Mouse (Mus musculus) forebrain, postnatal 0 days (tissue): ENCODE measurements around the gene Tcea2. TPM values are rescaled to one million over a fixed set of nuclear protein-coding genes. Genes with fewer than 3 reads are reported as not detected.
A peak's percentile ranks its signal among the peaks of the same experiment; 100 is the strongest.

ENCODE experiments used
- ATAC-seq: fragments of 200-750 bp; cut with Nextera tagmentation; 2 replicates; pipeline ENCODE4 v1.8.0; 2017; ENCODE audit warnings: mild to moderate bottlenecking, moderate library complexity
- DNase-seq: peaks from one replicate; pipeline ENCODE4 v3.0.0-alpha.2; 2015
- H3K27ac ChIP-seq: fragments of 300-500 bp; sonication (generic); 2 replicates; pipeline ENCODE4 v1.5.1; 2014; ENCODE audit warnings: low read depth, mild to moderate bottlenecking, antibody characterized with exemption, low read length, moderate library complexity, mixed read lengths
- H3K27me3 ChIP-seq: fragments of 300-500 bp; sonication (generic); 2 replicates; pipeline ENCODE4 v1.6.1; 2014; ENCODE audit warnings: mild to moderate bottlenecking, low read length, mixed read lengths; ENCODE audit not compliant: insufficient read depth
- H3K36me3 ChIP-seq: fragments of 300-500 bp; sonication (generic); 2 replicates; pipeline ENCODE4 v1.6.1; 2014; ENCODE audit warnings: mild to moderate bottlenecking, moderate library complexity; ENCODE audit not compliant: insufficient read depth
- H3K4me1 ChIP-seq: fragments of 300-500 bp; sonication (generic); 2 replicates; pipeline ENCODE4 v1.6.1; 2014; ENCODE audit warnings: antibody characterized with exemption; ENCODE audit not compliant: insufficient read depth
- H3K4me2 ChIP-seq: fragments of 300-500 bp; sonication (generic); 2 replicates; pipeline ENCODE4 v1.6.1; 2014; ENCODE audit warnings: low read depth, mild to moderate bottlenecking, moderate library complexity
- H3K4me3 ChIP-seq: fragments of 300-500 bp; sonication (generic); 2 replicates; pipeline ENCODE4 v1.5.1; 2014; ENCODE audit warnings: low read depth, low read length, mixed read lengths
- H3K9ac ChIP-seq: fragments of 300-500 bp; sonication (generic); 2 replicates; pipeline ENCODE4 v1.6.1; 2014; ENCODE audit warnings: mild to moderate bottlenecking
- H3K9me3 ChIP-seq: fragments of 300-500 bp; sonication (generic); 2 replicates; pipeline ENCODE4 v1.6.1; 2016; ENCODE audit warnings: low read length
- CTCF ChIP-seq: sonication (generic); IDR thresholded peaks from 2 replicates; pipeline ENCODE4 v1.5.1; 2016; ENCODE audit warnings: antibody characterized with exemption, control low read depth, low read depth
- WGBS: fragments of 180-500 bp; shearing (Covaris S2); extraction: QIAGEN DNeasy Blood & Tissue Kit; methylation state at CpG from one replicate; pipeline ENCODE4 v1.1.7; 2014; 5-methylcytosine and 5-hydroxymethylcytosine counted together
- polyA plus RNA-seq: library from polyadenylated mRNA; unstranded; fragments of >200 nt; fragmentation: Nextera tagmentation; extraction: Ambion mirVana; gene quantifications from 2 replicates; pipeline ENCODE4 v1.2.1, GENCODE M21; 2015
- total RNA-seq: library from RNA; depleted of rRNA; stranded (reverse); fragments of >200 nt; gene quantifications from 2 replicates; pipeline ENCODE4 v1.2.3, GENCODE M21; 2014; rRNA removed

Gene Tcea2
- total RNA-seq (51.1 and 55.6 TPM in 2 replicates), polyA plus RNA-seq (53.8 and 57.5 TPM in 2 replicates)

DNA sequence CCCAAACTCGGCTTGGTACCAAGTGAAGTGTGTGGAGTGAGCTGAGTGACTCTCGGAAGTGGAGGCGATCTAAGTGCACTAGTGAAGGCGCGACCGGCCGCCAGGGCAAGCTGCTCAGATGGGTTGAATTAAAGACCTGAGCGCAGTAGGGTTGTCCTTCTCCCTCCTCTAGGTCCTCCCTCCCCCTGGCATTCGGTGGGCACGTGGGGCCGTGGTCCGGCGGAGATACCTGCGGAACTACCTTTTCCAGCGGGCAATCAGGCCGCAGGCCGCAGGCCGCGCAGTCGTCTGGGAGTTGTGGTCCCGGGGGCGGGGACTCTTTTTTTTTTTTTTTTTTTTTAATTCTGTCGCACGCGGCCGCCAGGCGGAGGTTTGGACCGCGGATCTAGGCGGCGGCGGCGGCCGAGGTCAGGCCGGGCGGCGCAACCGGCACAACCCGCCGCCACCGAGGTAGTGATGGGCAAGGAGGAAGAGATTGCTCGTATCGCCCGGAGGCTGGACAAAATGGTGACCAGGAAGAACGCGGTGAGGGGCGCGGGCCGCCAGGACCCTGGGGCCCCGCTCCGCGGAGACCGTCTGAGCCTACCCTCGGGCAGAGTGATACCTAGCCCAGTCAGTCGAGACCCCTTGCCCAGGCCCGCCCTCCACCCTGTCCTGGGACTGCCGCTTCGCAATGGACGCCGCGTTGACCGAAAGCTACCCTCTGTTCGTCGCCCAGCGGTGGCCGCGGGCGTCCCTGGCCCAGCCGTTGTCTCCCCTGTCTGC lies at the start of gene Tcea2:
TSS of gene Tcea2 (plus strand) at position 360 of the 765 bp plus-strand sequence.
- ATAC-seq: peak; percentile 44
- H3K9ac ChIP-seq: peak within 1 kb of the TSS; percentile 88
- H3K4me3 ChIP-seq: peak within 1 kb of the TSS; percentile 72
- peak within 1 kb of the TSS; percentile 97 for H3K4me2 ChIP-seq
- H3K4me1 ChIP-seq: peaks cover 21% of the 10 kb centered on the region
- H3K9me3 ChIP-seq: no peaks in the 10 kb centered on the region
- peak; percentile 84 for DNase-seq
- H3K27me3 ChIP-seq: no peaks in the 10 kb centered on the region
- WGBS: under 1% methylated on average over 59 of the region's 69 CpGs
- peak within 1 kb of the TSS; percentile 67 for H3K27ac ChIP-seq
- peaks cover 10% of the 10 kb centered on the region; the same call in 1 of the 2 replicates for H3K36me3 ChIP-seq
- peak; percentile 42 for TF ChIP-seq CTCF

- H3K9ac ChIP-seq: no peak overlapping the region
- no peaks in the 10 kb centered on the region for H3K27me3 ChIP-seq
- TF ChIP-seq CTCF: no peak
- H3K9me3 ChIP-seq: no peaks in the 10 kb centered on the region
- DNase-seq (no peak), ATAC-seq (no peak)
- WGBS: 88% methylated on average over 6 of the region's 6 CpGs
- no peak overlapping the region for H3K4me2 ChIP-seq
- H3K36me3 ChIP-seq: peaks cover 58% of the 10 kb centered on the region
- no peak overlapping the region for H3K27ac ChIP-seq
- H3K4me1 ChIP-seq: no peaks in the 10 kb centered on the region
- no peak overlapping the region for H3K4me3 ChIP-seq
These were observed 47.5 kb upstream of the Tcea2 start for GRCm38 (mm10) chr2:181632624-181633023.

DNA sequence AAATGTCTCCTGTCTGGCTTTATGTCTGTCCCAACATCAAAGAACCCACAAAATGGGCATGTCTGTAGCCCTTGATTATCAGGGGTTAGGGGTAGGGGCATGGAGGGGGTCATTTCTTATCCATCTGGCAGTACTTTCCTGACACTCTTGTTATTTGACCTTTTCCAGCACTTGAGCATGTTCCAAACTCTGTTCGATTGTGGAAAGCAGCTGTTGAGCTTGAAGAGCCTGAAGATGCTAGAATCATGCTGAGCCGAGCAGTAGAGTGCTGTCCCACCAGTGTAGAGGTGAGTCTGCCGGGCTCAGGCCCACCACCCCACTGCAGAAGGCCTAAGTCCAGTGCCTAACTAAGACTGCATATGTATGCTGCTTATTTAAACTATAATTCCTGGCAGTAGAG lies 44.2 kb upstream of the Tcea2 start:
- no peaks in the 10 kb centered on the region for H3K4me1 ChIP-seq
- no peak overlapping the region for H3K27ac ChIP-seq
- ATAC-seq: no peak
- no peaks in the 10 kb centered on the region for H3K9me3 ChIP-seq
- H3K4me2 ChIP-seq: no peak overlapping the region
- 96% methylated on average over 3 of the region's 3 CpGs for WGBS
- no peak for DNase-seq
- no peak overlapping the region for H3K9ac ChIP-seq
- peaks cover 71% of the 10 kb centered on the region for H3K36me3 ChIP-seq
- no peaks in the 10 kb centered on the region for H3K27me3 ChIP-seq
- no peak for TF ChIP-seq CTCF
- no peak overlapping the region for H3K4me3 ChIP-seq

DNA sequence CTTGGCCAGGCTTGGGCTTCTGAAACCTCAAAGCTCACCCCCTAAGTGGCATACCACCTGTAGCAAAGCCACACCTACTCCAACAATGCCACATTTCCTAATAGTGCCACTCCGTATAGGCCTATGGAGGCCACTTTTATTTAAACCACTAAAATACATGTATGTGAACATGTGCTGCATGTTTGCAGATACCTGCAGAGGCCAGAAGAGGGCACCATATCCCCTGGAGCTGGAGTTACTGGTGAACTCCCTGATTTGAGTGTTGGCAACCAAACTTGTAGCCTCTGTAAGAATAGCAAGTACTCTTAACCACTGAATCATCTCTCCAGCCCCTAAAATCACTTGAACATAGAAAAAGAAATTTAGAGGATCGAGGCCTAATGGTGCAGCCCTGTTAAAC lies 35.7 kb upstream of the Tcea2 start:
- H3K4me1 ChIP-seq: no peaks in the 10 kb centered on the region
- 91% methylated on average over 2 of the region's 2 CpGs for WGBS
- DNase-seq (peak; percentile 49), ATAC-seq (peak; percentile 23; the same call in 1 of the 2 replicates)
- H3K27me3 ChIP-seq: no peaks in the 10 kb centered on the region
- peak; percentile 73 for TF ChIP-seq CTCF
- H3K36me3 ChIP-seq: peaks cover 82% of the 10 kb centered on the region
- no peak overlapping the region for H3K9ac ChIP-seq
- H3K9me3 ChIP-seq: no peaks in the 10 kb centered on the region
- no peak overlapping the region for H3K4me3 ChIP-seq
- H3K4me2 ChIP-seq: no peak overlapping the region
- H3K27ac ChIP-seq: no peak overlapping the region

DNA sequence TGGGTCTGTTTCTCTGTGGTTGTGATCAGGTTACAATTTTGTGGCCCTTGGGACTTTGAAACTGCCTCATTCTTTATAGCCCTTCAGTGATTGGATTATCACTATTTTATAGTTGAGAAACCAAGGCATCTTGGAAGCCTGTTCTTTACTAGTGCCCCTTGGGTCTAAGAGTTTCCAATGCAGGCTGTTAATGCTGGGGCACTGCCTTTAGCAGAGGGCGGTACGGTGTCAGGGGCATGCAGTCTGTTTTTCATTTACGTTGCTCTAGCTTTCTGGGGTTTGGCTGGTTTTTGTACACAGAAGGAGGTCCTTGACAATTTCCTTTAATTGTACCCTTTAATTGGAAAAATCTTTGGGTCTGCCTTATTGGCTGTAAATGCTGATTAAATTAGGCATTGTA lies 34.4 kb upstream of the Tcea2 start:
- 80% methylated on average over 3 of the region's 3 CpGs for WGBS
- Histone ChIP-seq H3K4me3 (no peak overlapping the region), H3K4me1 (no peaks in the 10 kb centered on the region), H3K9me3 (no peaks in the 10 kb centered on the region), H3K4me2 (no peak overlapping the region), H3K36me3 (peaks cover 84% of the 10 kb centered on the region), H3K27ac (no peak overlapping the region), H3K9ac (no peak overlapping the region), H3K27me3 (no peaks in the 10 kb centered on the region)
- ATAC-seq (no peak), DNase-seq (no peak)
- no peak for TF ChIP-seq CTCF

DNA sequence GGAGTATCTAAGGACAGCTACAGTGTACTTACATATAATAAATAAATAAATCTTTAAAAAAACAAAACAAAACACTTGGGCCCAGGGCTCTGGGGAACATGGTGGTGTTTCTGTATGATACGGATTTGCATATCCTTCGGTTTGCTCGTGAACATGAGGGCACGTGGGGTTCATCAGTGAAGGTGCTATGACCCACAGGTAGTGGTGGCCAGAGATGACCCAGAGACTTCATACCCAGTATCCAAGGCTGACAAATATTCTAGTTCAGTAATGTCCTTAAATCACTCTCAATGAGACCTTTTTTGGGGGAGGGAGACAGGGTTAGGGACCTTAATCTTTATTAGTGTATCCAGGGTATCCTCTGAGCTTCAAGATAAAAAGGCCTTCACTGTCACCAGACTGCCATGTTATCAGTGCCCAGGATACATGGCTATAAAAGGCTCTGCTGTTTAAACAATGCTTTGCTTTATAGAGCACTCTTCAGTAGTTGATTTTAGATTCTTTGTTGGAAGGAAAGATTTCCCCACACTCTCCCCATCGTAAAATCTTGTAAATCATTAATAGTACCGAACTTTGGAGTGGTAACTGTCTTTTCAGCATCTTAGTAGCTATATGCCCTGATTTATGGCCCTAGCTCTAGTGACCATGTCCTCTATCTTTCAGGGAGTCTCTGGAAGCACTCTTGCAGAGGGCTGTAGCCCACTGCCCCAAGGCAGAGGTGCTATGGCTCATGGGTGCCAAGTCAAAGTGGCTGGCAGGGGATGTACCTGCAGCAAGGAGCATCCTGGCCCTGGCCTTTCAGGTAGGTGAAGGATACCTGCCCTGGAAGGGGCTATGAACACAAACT lies 33.3 kb upstream of the Tcea2 start:
- no peaks in the 10 kb centered on the region for H3K9me3 ChIP-seq
- no peak for ATAC-seq
- H3K4me1 ChIP-seq: no peaks in the 10 kb centered on the region
- no peaks in the 10 kb centered on the region for H3K27me3 ChIP-seq
- H3K4me2 ChIP-seq: no peak overlapping the region
- no peak for TF ChIP-seq CTCF
- H3K27ac ChIP-seq: no peak overlapping the region
- WGBS: 95% methylated on average over 6 of the region's 6 CpGs
- H3K9ac ChIP-seq: no peak overlapping the region
- H3K4me3 ChIP-seq: no peak overlapping the region
- no peak for DNase-seq
- peaks cover 83% of the 10 kb centered on the region for H3K36me3 ChIP-seq

GRCm38 (mm10) chr2:181648926-181649325 lies 31.2 kb upstream of the Tcea2 start:
- H3K9me3 ChIP-seq: no peaks in the 10 kb centered on the region
- H3K4me3 ChIP-seq: no peak overlapping the region
- 77% methylated on average over 10 of the region's 10 CpGs for WGBS
- no peak for TF ChIP-seq CTCF
- no peaks in the 10 kb centered on the region for H3K4me1 ChIP-seq
- ATAC-seq (no peak), DNase-seq (no peak)
- no peak overlapping the region for H3K4me2 ChIP-seq
- peaks cover 87% of the 10 kb centered on the region for H3K36me3 ChIP-seq
- no peak overlapping the region for H3K9ac ChIP-seq
- H3K27me3 ChIP-seq: no peaks in the 10 kb centered on the region
- no peak overlapping the region for H3K27ac ChIP-seq
